Mouse (Mus musculus): ENCODE results near the gene Ube4a. TPM values are rescaled to one million over a fixed set of nuclear protein-coding genes. Genes with fewer than 3 reads are reported as not detected.
A peak's percentile ranks its signal among the peaks of the same experiment; 100 is the strongest.

Ube4a gene
- total RNA-seq (2021) (10 to 100 TPM; 36.1 to 39.6 TPM), polyA plus RNA-seq (2012; rRNA removed) (8.4 and 17.0 TPM in 2 replicates)
- long read RNA-seq, partial matches to known transcripts: 2 of 3 reads
- long read RNA-seq, other reads (novel, unspliced or antisense): 1 of 3 reads

DNA sequence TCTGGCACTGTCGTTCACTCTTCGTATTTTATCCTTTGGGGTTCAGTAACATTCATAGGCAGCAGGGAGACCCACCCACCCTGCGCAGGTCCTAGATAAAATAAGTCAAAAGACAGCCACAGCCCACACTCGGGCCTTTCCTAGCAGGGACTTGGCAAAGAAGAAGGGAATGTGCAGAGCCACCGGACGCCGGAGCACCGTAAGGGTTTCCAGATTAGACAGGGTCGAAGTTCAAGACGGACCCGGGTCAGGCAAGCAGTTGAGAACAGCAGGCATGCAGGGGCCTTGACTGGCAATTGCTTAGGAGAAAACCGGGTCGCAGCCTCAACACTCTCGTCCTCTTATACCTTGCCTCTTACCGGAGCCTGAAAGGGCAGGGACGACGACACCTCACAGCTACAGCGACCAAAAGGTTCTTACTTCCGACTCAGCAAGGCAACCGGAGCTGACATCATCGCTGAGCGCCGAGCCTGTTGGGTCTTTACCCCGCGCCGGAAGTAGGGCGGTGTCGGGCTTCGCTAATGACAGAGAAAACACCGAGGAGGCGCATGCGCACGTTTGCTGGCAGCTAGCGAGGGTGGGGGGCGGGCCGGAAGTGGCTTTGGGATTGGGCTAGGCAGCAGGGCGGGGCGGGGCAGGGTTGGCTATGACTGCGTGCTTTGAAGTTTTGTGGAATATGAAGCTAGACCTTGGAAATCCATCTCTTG is at the start of gene Ube4a:
Gene Ube4a (minus strand): TSS at position 475 of the 707 bp plus-strand sequence.
- intact Hi-C loops (cut with DNase I): loop anchor here (2.0 to 5.0 kb wide), 2 partner anchors 44 to 83 kb away; partner anchors contain the start of genes Atp5l and Kmt2a
- Histone ChIP-seq H3K27me3 (ENCODE audit: control insufficient read depth, insufficient read depth, low read length) (no peaks in the 10 kb centered on the region), H3K79me2 (replicated peaks; ENCODE audit: control insufficient read depth, insufficient read depth, low read length) (peaks cover 4% of the 10 kb centered on the region; the same call in 1 of the 2 replicates), H3K4me3 (peak within 1 kb of the TSS; percentile 92), H3K9ac (ENCODE audit: low read depth, low read length) (peak within 1 kb of the TSS; percentile 76), H3K36me3 (ENCODE audit: control insufficient read depth, insufficient read depth, low read length) (peaks cover 11% of the 10 kb centered on the region), H3K27ac (peak within 1 kb of the TSS; percentile 93), H3K4me1 (ENCODE audit: control insufficient read depth, insufficient read depth, low read length) (peaks cover 2% of the 10 kb centered on the region)
- DNase-seq: peak; percentile 98 to 100
- WGBS: 1% methylated on average over 39 of the region's 39 CpGs
- peak; percentile 93 for TF ChIP-seq POLR2A (IDR thresholded peaks at IDR 0.05; ENCODE audit: insufficient read depth, low read depth, low read length)
- peak; percentile 90 for TF ChIP-seq EP300 (IDR thresholded peaks at IDR 0.05; ENCODE audit: insufficient read depth, low read depth, low read length)
- TF ChIP-seq CTCF (IDR thresholded peaks at IDR 0.05): no peak

DNA sequence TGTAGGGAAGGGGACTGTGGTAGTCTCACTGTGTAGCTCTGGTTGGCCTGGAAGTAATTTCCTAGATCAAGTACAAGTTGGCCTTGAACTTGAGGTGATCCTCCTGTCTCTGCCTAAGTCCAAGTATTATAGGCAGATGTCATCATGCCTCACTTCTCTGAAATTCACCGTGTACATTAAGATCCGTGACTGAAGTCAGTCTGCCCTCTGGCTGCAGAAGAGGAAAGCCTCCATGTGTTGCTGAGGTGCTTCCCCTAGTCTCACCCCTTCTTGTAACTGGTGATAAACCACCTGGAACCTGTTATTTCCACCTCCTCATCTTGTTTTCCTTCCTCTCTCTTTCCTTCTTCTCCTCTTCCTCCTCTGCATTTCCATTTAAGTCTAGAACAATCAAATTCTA is 49.5 kb upstream of the Ube4a start:
- WGBS: 33% methylated on average over 2 of the region's 2 CpGs
- no peak for DNase-seq
- Histone ChIP-seq H3K4me3 (no peak overlapping the region), H3K27me3 (ENCODE audit: control insufficient read depth, insufficient read depth, low read length) (no peaks in the 10 kb centered on the region), H3K9ac (ENCODE audit: low read depth, low read length) (no peak overlapping the region), H3K4me1 (ENCODE audit: control insufficient read depth, insufficient read depth, low read length) (no peaks in the 10 kb centered on the region), H3K79me2 (replicated peaks; ENCODE audit: control insufficient read depth, insufficient read depth, low read length) (no peaks in the 10 kb centered on the region), H3K27ac (no peak overlapping the region), H3K36me3 (ENCODE audit: control insufficient read depth, insufficient read depth, low read length) (no peaks in the 10 kb centered on the region)
- intact Hi-C loops (cut with DNase I): no loop called here
- no peak for TF ChIP-seq CTCF (IDR thresholded peaks at IDR 0.05)
- TF ChIP-seq EP300 (IDR thresholded peaks at IDR 0.05; ENCODE audit: insufficient read depth, low read depth, low read length): no peak
- no peak for TF ChIP-seq POLR2A (IDR thresholded peaks at IDR 0.05; ENCODE audit: insufficient read depth, low read depth, low read length)

DNA sequence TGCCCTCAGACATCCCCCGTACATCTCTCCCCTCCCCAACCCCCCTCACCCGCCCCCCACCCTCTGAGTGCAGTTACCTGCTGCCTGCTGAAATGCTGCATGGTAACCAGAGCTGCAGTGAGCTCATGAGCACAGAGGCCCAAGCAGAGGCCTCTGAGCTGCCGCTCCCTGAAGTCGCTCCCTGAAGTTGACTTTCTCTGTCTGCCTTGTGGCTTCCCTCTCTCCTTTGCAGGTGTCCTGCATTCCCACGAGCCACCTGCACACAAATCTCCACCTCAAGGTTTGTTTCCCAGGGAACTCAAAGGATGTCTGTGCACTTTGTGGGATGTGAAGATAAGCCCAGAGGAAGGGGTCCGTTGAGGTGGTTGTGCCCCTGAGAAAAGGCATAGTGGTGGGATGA is 45.9 kb upstream of the Ube4a start:
- Histone ChIP-seq H3K27ac (no peak overlapping the region), H3K9ac (ENCODE audit: low read depth, low read length) (no peak overlapping the region), H3K4me3 (no peak overlapping the region), H3K27me3 (ENCODE audit: control insufficient read depth, insufficient read depth, low read length) (peaks cover 2% of the 10 kb centered on the region; the same call in 1 of the 2 replicates), H3K36me3 (ENCODE audit: control insufficient read depth, insufficient read depth, low read length) (no peaks in the 10 kb centered on the region), H3K4me1 (ENCODE audit: control insufficient read depth, insufficient read depth, low read length) (no peaks in the 10 kb centered on the region), H3K79me2 (replicated peaks; ENCODE audit: control insufficient read depth, insufficient read depth, low read length) (no peaks in the 10 kb centered on the region)
- TF ChIP-seq EP300 (IDR thresholded peaks at IDR 0.05; ENCODE audit: insufficient read depth, low read depth, low read length): no peak
- no peak for TF ChIP-seq POLR2A (IDR thresholded peaks at IDR 0.05; ENCODE audit: insufficient read depth, low read depth, low read length)
- no peak for TF ChIP-seq CTCF (IDR thresholded peaks at IDR 0.05)
- intact Hi-C loops (cut with DNase I): no loop called here
- DNase-seq: no peak
- 49% methylated on average over 6 of the region's 6 CpGs for WGBS

DNA sequence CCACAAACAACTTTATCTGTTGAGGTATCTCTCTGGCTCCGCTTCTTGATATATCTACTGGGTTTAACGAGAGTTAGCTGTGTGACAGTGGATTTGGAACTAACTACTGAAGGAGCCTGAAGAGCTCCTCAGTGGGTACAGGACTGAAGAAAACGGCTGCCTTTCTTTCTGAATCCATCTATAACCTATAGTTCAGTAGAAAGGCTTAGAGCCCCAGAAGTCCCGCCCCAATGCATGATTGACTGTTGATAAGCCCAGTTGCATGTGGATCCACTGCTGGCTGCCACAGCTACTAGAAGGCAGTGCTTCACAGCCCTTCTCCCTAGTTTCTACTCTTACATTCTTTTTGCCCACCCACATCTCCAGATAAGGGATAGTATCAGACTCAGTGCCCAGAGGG is 45.1 kb upstream of the Ube4a start:
- DNase-seq: no peak
- 65% methylated on average over 4 of the region's 4 CpGs for WGBS
- no peak overlapping the region for H3K27ac ChIP-seq

DNA sequence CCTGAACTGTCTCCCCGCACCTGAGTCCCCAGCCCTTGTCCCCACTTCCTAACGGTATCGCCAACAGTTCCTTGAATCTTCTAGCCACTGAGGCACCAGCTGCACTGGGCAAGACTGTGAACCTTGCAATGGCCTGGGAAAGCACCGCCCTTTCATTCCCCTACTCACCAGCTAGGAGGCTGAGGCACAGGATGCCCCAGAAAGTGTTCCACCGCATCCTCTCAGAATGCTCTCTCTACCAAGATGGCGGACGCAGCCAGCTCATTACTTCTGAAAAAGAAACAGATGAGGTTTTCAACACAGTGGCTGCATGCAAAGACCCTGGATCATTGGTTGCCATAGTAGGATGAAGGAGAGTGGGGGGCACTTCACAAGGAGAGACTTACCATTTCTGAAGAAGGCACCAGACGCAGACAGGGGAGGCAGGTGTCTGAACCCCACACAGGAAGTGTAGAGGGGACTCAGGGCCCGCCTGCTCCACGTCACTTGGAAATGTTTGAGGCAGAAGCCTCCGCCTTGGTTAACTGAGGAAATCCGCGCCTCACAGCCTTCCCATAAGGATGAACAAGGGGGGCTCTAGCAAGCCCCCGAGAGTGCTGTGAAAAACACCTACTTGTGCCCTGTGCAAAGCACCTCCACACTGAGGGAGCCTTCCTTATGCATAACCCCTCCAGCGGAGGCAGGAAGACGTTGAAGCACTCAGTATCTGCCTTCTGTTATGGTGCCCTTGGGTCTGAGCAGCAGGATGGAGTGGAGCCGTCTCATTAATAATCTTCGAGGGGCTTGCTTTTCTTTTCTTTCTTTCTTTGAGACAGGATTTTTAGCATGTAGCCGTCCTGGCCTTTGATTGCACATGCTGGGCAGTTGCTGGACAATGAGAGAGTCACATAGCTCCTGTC is 44.0 kb upstream of the Ube4a start, which contains the start of gene Cd3e:
Gene Cd3e (minus strand): TSS at position 448 of the 899 bp plus-strand sequence.
- H3K4me1 ChIP-seq (ENCODE audit: control insufficient read depth, insufficient read depth, low read length): no peaks in the 10 kb centered on the region
- 79% methylated on average over 19 of the region's 19 CpGs for WGBS
- intact Hi-C loops (cut with DNase I): no loop called here
- no peak within 1 kb of the TSS for H3K27ac ChIP-seq
- no peak within 1 kb of the TSS for H3K4me3 ChIP-seq
- DNase-seq: no peak
- H3K79me2 ChIP-seq (replicated peaks; ENCODE audit: control insufficient read depth, insufficient read depth, low read length): no peaks in the 10 kb centered on the region
- no peak within 1 kb of the TSS for H3K9ac ChIP-seq (ENCODE audit: low read depth, low read length)
- no peak for TF ChIP-seq POLR2A (IDR thresholded peaks at IDR 0.05; ENCODE audit: insufficient read depth, low read depth, low read length)
- no peaks in the 10 kb centered on the region for H3K36me3 ChIP-seq (ENCODE audit: control insufficient read depth, insufficient read depth, low read length)
- peaks cover 2% of the 10 kb centered on the region; the same call in 1 of the 2 replicates for H3K27me3 ChIP-seq (ENCODE audit: control insufficient read depth, insufficient read depth, low read length)

More for the DNA sequence above, 45.1 kb upstream of the Ube4a start:
- Histone ChIP-seq H3K4me1 (ENCODE audit: control insufficient read depth, insufficient read depth, low read length) (no peaks in the 10 kb centered on the region), H3K27me3 (ENCODE audit: control insufficient read depth, insufficient read depth, low read length) (peaks cover 2% of the 10 kb centered on the region; the same call in 1 of the 2 replicates), H3K36me3 (ENCODE audit: control insufficient read depth, insufficient read depth, low read length) (no peaks in the 10 kb centered on the region), H3K9ac (ENCODE audit: low read depth, low read length) (no peak overlapping the region), H3K4me3 (no peak overlapping the region), H3K79me2 (replicated peaks; ENCODE audit: control insufficient read depth, insufficient read depth, low read length) (no peaks in the 10 kb centered on the region)
- intact Hi-C loops (cut with DNase I): no loop called here
- TF ChIP-seq EP300 (IDR thresholded peaks at IDR 0.05; ENCODE audit: insufficient read depth, low read depth, low read length) (no peak), CTCF (IDR thresholded peaks at IDR 0.05) (no peak), POLR2A (IDR thresholded peaks at IDR 0.05; ENCODE audit: insufficient read depth, low read depth, low read length) (no peak)
